In genomic region chr4:105203303-105203761, GRCm38 (mm10) we compare ENCODE assay signal across 12 mouse cellular contexts. TPM values are rescaled to one million over a fixed set of nuclear protein-coding genes. Genes with fewer than 3 reads are reported as not detected.
DNase-seq lines count a peak whose midpoint lies in the region; ATAC-seq and TF ChIP-seq lines count a peak whose summit lies in the region.
"Had no signal": no experiment of that assay in that cellular context is flagged by ENCODE, and none has a peak within 500 bp of the region (broad histone marks: within the 10 kb centered on the region; RNA-seq: fewer than 3 reads in every experiment).

No protein-coding gene starts in this region.

- H3K36me3 ChIP-seq in heart, adult 2 months (ENCODE audit: control insufficient read depth, insufficient read depth, low read length): peaks cover 28% of the 10 kb centered on the region
- peaks cover 14% of the 10 kb centered on the region for H3K36me3 ChIP-seq in intestine, postnatal 0 days (ENCODE audit: control insufficient read depth, insufficient read depth)

- no peak for TF ChIP-seq CTCF in heart, adult 2 months (IDR thresholded peaks at IDR 0.05)
- no peak for TF ChIP-seq CTCF in intestine, postnatal 0 days (IDR thresholded peaks at IDR 0.05; ENCODE audit: low read depth)

- H3K79me2 ChIP-seq in heart, adult 2 months (replicated peaks; ENCODE audit: control insufficient read depth, insufficient read depth, low read length): peaks cover 2% of the 10 kb centered on the region

- TF ChIP-seq EP300 in heart, adult 2 months (IDR thresholded peaks at IDR 0.05; ENCODE audit: insufficient read depth, low read depth, low read length): no peak

- no peak for ATAC-seq in intestine, postnatal 0 days

- no peaks in the 10 kb centered on the region for H3K27me3 ChIP-seq in heart, adult 2 months (ENCODE audit: control insufficient read depth, insufficient read depth, low read length)
- no peaks in the 10 kb centered on the region for H3K27me3 ChIP-seq in intestine, postnatal 0 days (replicated peaks; ENCODE audit: control insufficient read depth, insufficient read depth, low read length)
- H3K27me3 ChIP-seq: limb, embryonic 13.5 days had no signal

- no peaks in the 10 kb centered on the region for H3K9me3 ChIP-seq in intestine, postnatal 0 days (ENCODE audit: control insufficient read depth)
- H3K9me3 ChIP-seq: limb, embryonic 13.5 days had no signal

- peaks cover 38% of the 10 kb centered on the region for H3K4me1 ChIP-seq in heart, adult 2 months (ENCODE audit: control insufficient read depth, insufficient read depth, low read length)
- peaks cover 39% of the 10 kb centered on the region for H3K4me1 ChIP-seq in intestine, postnatal 0 days (replicated peaks; ENCODE audit: control insufficient read depth, insufficient read depth, low read length)

- H3K9ac ChIP-seq in heart, adult 2 months (ENCODE audit: low read depth, low read length): no peak overlapping the region
- no peak overlapping the region for H3K9ac ChIP-seq in intestine, postnatal 0 days (ENCODE audit: low read depth, low read length)
- H3K9ac ChIP-seq: limb, embryonic 13.5 days had no signal

- H3K4me2 ChIP-seq in intestine, postnatal 0 days (replicated peaks; ENCODE audit: low read depth): no peak overlapping the region
- H3K4me2 ChIP-seq: limb, embryonic 13.5 days had no signal

- no peak for DNase-seq in heart, adult 2 months
- no peak for DNase-seq in heart, postnatal 10 days
- DNase-seq in left cerebral cortex, postnatal 14 days (ENCODE audit: low spot score in 2 of 2): peak; percentile 19 to 42
- DNase-seq in left cerebral cortex, postnatal 36 days (ENCODE audit: low spot score in 2 of 2): no peak
- peak; percentile 69 for DNase-seq in brain, embryonic 18.5 days (ENCODE audit: low read depth, low spot score)
- peak; percentile 33 for DNase-seq in layer of hippocampus, adult 9-11 months
- DNase-seq: gastrocnemius, postnatal 25 days; heart, postnatal 4 days; lung, postnatal 36 days; thymus, postnatal 25 days had no signal

- TF ChIP-seq POLR2A in heart, adult 2 months (IDR thresholded peaks at IDR 0.05; ENCODE audit: insufficient read depth, low read depth, low read length): no peak

- 64% methylated on average over 2 of the region's 2 CpGs for WGBS in heart, adult 2 months
- 88% methylated on average over 2 of the region's 2 CpGs for WGBS in intestine, postnatal 0 days

- H3K4me3 ChIP-seq in heart, adult 2 months: no peak overlapping the region
- no peak overlapping the region for H3K4me3 ChIP-seq in intestine, postnatal 0 days (ENCODE audit: low read depth, low read length)
- H3K4me3 ChIP-seq: limb, embryonic 13.5 days had no signal

- H3K27ac ChIP-seq in heart, adult 2 months: peak overlapping the region; percentile 76; the same call in 1 of the 2 replicates
- H3K27ac ChIP-seq in intestine, postnatal 0 days (ENCODE audit: low read depth, low read length): no peak overlapping the region

- intact Hi-C loops in heart, adult 2 months (cut with DNase I): no loop called here
- intact Hi-C loops in heart, postnatal 10 days (cut with DNase I): loop anchor here (5.0 kb wide), 1 partner anchor 41 kb away; no protein-coding TSS in a partner anchor
- intact Hi-C loops in left cerebral cortex, postnatal 14 days (cut with DNase I): no loop called here
- intact Hi-C loops in left cerebral cortex, postnatal 36 days (cut with DNase I): no loop called here

RNA-seq across cellular contexts. Expression of gene Plpp3, which starts 46.2 kb away (rescaled TPM):
- 10 to 100 TPM; 64.8 to 74.0 TPM for total RNA-seq in heart, adult 2 months (2021)
- 76.9 and 92.0 TPM in 2 replicates for polyA plus RNA-seq in heart, adult 2 months (2012; rRNA removed)
- total RNA-seq in heart, postnatal 10 days (2021): 10 to 100 TPM; 73.2 to 73.9 TPM
- 100 to 1,000 TPM; 136 to 166 TPM for total RNA-seq in left cerebral cortex, postnatal 14 days (2021)
- 100 to 1,000 TPM; 153 to 173 TPM for total RNA-seq in left cerebral cortex, postnatal 36 days (2021)
- polyA plus RNA-seq in intestine, postnatal 0 days (2015; fragmentation: Nextera tagmentation; extraction: Ambion mirVana): 84.1 and 84.3 TPM in 2 replicates

Comparison
In these comparisons a context has a peak if more than half of its experiments do, and no peak if none do; other contexts are left out.
1. DNase-seq: peak in left cerebral cortex, postnatal 14 days (2 of 2), brain, embryonic 18.5 days (single experiment) and layer of hippocampus, adult 9-11 months (single experiment); none in heart, adult 2 months (0 of 2), heart, postnatal 10 days (0 of 2) and left cerebral cortex, postnatal 36 days (0 of 2).